Mouse (Mus musculus): ENCODE results near the gene Glyr1.

- TF ChIP-seq GATA1 (IDR thresholded peaks at IDR 0.05; ENCODE audit: borderline replicate concordance, low read length) (no peak), FLI1 (IDR thresholded peaks at IDR 0.05; ENCODE audit: low read length) (no peak)
These were observed 13.8 kb upstream of the Glyr1 start for GRCm38 (mm10) chr16:5063472-5063871.

Data from megakaryocyte, embryonic 14.5 days (primary cell).